Mouse (Mus musculus) hindbrain, embryonic 10.5 days (tissue): ENCODE measurements around the gene Hdac4. TPM values are rescaled to one million over a fixed set of nuclear protein-coding genes. Genes with fewer than 3 reads are reported as not detected.

Experiments used
- DNase-seq: peaks from one replicate; pipeline ENCODE4 v3.0.0-alpha.2; 2017; ENCODE audit warnings: low spot score
- H3K27ac ChIP-seq: fragments of 300-500 bp; sonication (generic); 2 replicates; pipeline ENCODE4 v1.5.1; 2016; ENCODE audit warnings: mild to moderate bottlenecking, moderate library complexity
- H3K27me3 ChIP-seq: fragments of 300-500 bp; sonication (generic); 2 replicates; pipeline ENCODE4 v1.6.1; 2016; ENCODE audit warnings: mild to moderate bottlenecking; ENCODE audit not compliant: poor library complexity, insufficient read depth, severe bottlenecking
- H3K36me3 ChIP-seq: fragments of 300-500 bp; sonication (generic); 2 replicates; pipeline ENCODE4 v1.6.1; 2016; ENCODE audit warnings: mild to moderate bottlenecking, moderate library complexity
- H3K4me1 ChIP-seq: fragments of 300-500 bp; sonication (generic); replicated peaks from 2 replicates; pipeline ENCODE4 v1.6.1; 2016; ENCODE audit warnings: mild to moderate bottlenecking
- H3K4me3 ChIP-seq: fragments of 300-500 bp; sonication (generic); 2 replicates; pipeline ENCODE4 v1.5.1; 2016; ENCODE audit warnings: mild to moderate bottlenecking, moderate library complexity
- H3K9me3 ChIP-seq: fragments of 300-500 bp; sonication (generic); 2 replicates; pipeline ENCODE4 v1.6.1; 2016; ENCODE audit warnings: mild to moderate bottlenecking, moderate library complexity
- WGBS: fragments of 180-500 bp; shearing (Covaris S2); methylation state at CpG from one replicate; pipeline ENCODE4 v1.1.7; 2016; 5-methylcytosine and 5-hydroxymethylcytosine counted together
- polyA plus RNA-seq: library from polyadenylated mRNA; unstranded; fragments of >200 nt; fragmentation: Nextera tagmentation; extraction: Ambion mirVana; gene quantifications from 2 replicates; pipeline ENCODE4 v1.2.1, GENCODE M21; 2016

Gene Hdac4
- polyA plus RNA-seq, 1 experiment from 2014 or later, result 20.8 TPM

DNA sequence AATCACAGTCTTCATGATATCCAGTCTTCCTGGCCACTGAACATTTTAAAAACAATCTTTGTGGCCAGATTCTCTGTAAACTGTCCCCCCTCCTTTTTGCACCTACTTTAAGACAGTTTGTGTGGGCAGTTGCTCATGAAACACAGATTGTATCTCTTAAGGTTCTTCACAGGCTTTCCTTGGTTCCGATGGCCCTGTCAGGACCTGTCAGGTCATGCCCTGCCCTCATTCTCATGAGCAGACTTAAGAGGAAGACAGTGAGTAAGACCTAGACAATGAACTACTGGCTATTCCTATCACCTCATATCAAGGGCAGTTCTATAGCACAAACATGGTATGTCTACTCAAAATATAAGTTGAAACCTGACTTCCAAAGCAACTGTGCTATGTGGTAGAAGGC lies 135.9 kb downstream of the Hdac4 start:
- Histone ChIP-seq H3K27ac (no peak overlapping the region), H3K9me3 (no peaks in the 10 kb centered on the region), H3K36me3 (no peaks in the 10 kb centered on the region), H3K4me1 (peaks cover 42% of the 10 kb centered on the region), H3K4me3 (no peak overlapping the region), H3K27me3 (no peaks in the 10 kb centered on the region)
- WGBS, result 83% methylated on average over 1 of the region's 1 CpGs
- DNase-seq, result no peak

DNA sequence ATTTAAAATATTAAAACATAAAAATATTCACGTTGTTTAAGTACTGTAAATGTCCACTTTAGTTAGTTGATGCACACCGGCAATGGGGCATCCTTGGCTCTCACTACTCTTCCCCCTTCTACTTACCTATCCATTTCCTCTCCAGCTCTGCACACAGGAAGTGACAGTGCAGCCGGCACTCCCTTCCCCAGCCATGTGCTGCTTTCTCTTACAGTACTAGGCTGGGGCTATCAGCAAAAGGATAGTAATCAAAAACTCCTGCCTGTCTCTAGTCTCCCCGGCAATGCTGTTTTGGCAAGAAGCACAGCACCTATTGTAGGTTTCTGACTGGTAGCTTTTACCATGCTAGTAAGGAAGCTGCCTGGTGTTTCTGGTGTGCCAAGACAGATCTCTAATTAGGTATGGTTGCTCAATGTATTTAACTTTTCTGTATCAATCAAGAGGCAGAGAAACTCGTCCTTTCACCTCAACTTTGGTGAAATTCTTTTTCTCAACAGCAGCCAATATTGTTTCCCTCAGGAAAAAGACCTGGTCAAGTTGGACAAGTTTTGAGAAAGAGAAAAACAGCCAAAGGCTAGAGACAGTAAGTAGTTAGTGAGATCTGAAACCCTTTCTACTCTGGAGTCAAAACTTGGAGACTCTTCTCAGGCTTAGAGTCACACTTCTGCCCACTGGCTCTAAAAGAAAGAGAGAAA lies 136.6 kb downstream of the Hdac4 start:
- no peak overlapping the region for H3K4me3 ChIP-seq
- no peaks in the 10 kb centered on the region for H3K36me3 ChIP-seq
- H3K27me3 ChIP-seq, result no peaks in the 10 kb centered on the region
- WGBS, result 85% methylated on average over 5 of the region's 5 CpGs
- peaks cover 42% of the 10 kb centered on the region for H3K4me1 ChIP-seq
- H3K9me3 ChIP-seq, result no peaks in the 10 kb centered on the region
- no peak overlapping the region for H3K27ac ChIP-seq
- DNase-seq, result no peak

DNA sequence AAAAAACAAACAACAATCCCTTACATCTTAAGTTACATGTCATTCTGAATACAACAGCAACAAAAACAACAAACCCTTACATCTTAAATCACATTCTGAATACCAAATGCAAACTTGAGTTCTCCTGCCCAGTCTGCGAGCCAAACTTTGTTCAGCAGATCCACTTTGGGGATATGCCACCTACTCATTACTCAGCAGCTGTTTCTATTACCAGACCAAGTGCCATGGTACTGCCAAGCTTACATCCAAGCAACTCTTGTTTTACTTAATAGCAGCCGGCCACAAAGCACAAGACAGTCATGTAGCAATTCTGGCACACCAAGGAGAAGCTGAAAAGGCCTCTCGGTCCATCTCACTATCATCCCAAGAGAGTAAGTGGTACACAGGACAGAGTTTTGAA lies 138.4 kb downstream of the Hdac4 start:
- Histone ChIP-seq H3K4me3 (no peak overlapping the region), H3K27me3 (no peaks in the 10 kb centered on the region), H3K36me3 (no peaks in the 10 kb centered on the region), H3K9me3 (no peaks in the 10 kb centered on the region), H3K27ac (no peak overlapping the region), H3K4me1 (peaks cover 31% of the 10 kb centered on the region)
- WGBS, result 92% methylated on average over 3 of the region's 3 CpGs
- no peak for DNase-seq

DNA sequence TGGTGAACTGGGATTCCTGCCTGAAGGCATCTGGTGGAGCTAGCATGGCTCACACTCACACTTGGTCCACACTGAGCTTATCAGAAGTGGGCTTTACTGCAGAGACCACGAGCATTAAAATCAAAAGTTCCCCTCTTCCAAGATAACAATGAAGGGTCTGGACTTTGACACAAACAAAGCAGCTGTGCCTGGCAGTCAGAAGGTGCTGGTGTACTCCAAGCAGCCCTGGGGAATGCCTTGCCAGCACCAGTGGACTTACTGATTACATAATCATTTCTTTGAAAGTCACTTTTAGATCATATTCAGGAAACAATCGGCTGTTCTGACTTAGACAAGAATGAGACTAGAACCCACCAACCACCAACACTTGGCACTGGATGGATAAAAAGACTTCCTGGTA lies 140.3 kb downstream of the Hdac4 start:
- DNase-seq, result no peak
- no peaks in the 10 kb centered on the region for H3K36me3 ChIP-seq
- H3K4me1 ChIP-seq, result peaks cover 29% of the 10 kb centered on the region
- H3K27ac ChIP-seq, result 0 out of 2 replicates have a peak overlapping the region, but pooled peaks have one; percentile 29
- 69% methylated on average over 2 of the region's 2 CpGs for WGBS
- H3K9me3 ChIP-seq, result no peaks in the 10 kb centered on the region
- H3K4me3 ChIP-seq, result no peak overlapping the region
- no peaks in the 10 kb centered on the region for H3K27me3 ChIP-seq

DNA sequence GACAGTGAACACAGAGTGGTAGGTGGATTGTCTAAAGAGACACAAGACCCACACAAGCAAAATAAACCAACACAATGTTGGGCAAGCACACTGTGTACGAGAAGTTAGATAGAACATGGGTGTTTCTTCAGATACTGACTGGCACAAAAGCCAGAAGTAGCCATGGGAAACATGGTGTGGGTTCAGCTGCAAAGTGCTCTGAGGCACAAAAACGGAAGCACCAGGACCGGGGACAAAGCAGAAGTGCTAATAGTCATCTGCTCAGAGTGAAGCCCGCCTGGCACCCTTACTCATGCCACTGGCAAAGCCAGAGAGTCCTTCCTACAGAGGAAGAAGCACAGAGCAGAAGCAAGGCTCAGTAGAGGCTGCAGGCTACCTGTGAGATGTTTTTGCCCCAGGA lies 143.3 kb downstream of the Hdac4 start:
- H3K27ac ChIP-seq, result no peak overlapping the region
- no peaks in the 10 kb centered on the region for H3K36me3 ChIP-seq
- no peak for DNase-seq
- no peaks in the 10 kb centered on the region for H3K27me3 ChIP-seq
- H3K9me3 ChIP-seq, result no peaks in the 10 kb centered on the region
- 85% methylated on average over 4 of the region's 4 CpGs for WGBS
- no peak overlapping the region for H3K4me3 ChIP-seq
- H3K4me1 ChIP-seq, result peaks cover 29% of the 10 kb centered on the region

DNA sequence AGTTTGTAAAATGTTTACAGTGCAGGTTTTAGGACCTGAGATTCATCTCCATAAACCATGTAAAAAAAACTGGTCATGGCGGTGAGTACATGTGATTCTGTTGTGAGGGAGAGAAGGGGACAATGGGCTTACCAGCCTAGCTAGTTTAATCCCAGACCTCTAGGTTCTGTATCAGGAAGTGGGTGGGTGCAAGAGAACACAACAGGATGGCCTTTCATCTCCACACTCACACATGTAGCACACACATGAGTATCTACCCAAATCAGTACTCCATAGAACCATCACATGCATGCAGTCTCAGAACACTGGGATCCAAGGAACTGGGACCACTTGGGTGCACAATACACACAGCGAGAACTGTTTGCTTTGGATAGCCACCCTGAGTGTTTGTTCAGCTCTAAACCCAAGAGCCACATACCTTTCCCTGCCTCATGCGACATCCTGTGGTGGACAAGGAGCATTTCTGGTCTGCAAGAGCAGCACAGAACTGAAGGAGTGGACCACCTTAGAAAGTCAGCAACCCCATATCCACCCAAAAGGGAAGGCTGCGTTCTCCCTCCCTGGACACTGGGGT lies 143.9 kb downstream of the Hdac4 start:
- no peaks in the 10 kb centered on the region for H3K9me3 ChIP-seq
- no peak for DNase-seq
- no peak overlapping the region for H3K27ac ChIP-seq
- no peak overlapping the region for H3K4me3 ChIP-seq
- peaks cover 29% of the 10 kb centered on the region for H3K4me1 ChIP-seq
- no peaks in the 10 kb centered on the region for H3K36me3 ChIP-seq
- 92% methylated on average over 4 of the region's 4 CpGs for WGBS
- H3K27me3 ChIP-seq, result no peaks in the 10 kb centered on the region

DNA sequence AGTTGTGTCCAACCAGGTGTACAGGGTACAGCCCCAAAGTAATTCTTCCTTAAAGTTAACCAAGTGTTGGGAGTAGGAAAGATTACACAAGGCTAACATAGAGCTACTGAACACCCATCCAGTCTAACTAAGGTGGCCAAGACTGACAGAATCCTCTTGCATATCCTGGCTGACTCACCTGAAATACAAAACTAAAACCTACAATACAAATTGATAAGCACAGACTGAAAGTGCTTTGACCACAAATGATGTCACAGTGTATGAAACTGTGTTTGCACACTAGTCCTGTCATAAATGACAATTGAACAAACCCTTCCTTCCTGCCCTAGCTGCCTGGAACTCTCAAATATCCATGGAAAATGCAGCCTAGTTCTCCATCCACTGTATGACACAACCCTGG lies 144.5 kb downstream of the Hdac4 start:
- H3K27me3 ChIP-seq, result no peaks in the 10 kb centered on the region
- H3K27ac ChIP-seq, result peak overlapping the region; percentile 50; the same call in 1 of the 2 replicates
- H3K4me1 ChIP-seq, result peaks cover 29% of the 10 kb centered on the region
- DNase-seq, result no peak
- no peaks in the 10 kb centered on the region for H3K36me3 ChIP-seq
- no peaks in the 10 kb centered on the region for H3K9me3 ChIP-seq
- no peak overlapping the region for H3K4me3 ChIP-seq

DNA sequence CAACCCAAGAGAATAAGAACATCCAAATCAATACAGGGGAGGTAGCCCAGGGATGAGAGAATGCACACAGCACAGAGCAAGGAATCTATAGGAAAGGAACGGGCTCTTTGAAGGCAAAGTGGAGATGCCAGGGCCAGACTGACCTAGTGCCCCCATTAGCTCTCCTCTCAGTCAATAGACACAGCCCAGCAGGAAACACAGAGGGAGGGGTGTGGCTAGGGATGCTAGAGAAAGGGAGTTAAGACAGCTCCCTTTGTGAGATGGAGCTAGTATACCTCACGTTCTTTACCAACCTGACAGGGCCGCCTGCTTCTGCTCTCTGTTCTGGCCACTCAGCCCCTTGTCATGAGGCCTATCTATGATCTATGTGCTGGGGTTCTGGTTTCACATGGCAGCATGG lies 144.9 kb downstream of the Hdac4 start:
- peak; percentile 21 for DNase-seq
- 15% methylated on average over 3 of the region's 3 CpGs for WGBS
- H3K4me3 ChIP-seq, result no peak overlapping the region
- no peaks in the 10 kb centered on the region for H3K36me3 ChIP-seq
- peak overlapping the region; percentile 50; the same call in 1 of the 2 replicates for H3K27ac ChIP-seq
- no peaks in the 10 kb centered on the region for H3K27me3 ChIP-seq
- no peaks in the 10 kb centered on the region for H3K9me3 ChIP-seq
- peaks cover 27% of the 10 kb centered on the region for H3K4me1 ChIP-seq

DNA sequence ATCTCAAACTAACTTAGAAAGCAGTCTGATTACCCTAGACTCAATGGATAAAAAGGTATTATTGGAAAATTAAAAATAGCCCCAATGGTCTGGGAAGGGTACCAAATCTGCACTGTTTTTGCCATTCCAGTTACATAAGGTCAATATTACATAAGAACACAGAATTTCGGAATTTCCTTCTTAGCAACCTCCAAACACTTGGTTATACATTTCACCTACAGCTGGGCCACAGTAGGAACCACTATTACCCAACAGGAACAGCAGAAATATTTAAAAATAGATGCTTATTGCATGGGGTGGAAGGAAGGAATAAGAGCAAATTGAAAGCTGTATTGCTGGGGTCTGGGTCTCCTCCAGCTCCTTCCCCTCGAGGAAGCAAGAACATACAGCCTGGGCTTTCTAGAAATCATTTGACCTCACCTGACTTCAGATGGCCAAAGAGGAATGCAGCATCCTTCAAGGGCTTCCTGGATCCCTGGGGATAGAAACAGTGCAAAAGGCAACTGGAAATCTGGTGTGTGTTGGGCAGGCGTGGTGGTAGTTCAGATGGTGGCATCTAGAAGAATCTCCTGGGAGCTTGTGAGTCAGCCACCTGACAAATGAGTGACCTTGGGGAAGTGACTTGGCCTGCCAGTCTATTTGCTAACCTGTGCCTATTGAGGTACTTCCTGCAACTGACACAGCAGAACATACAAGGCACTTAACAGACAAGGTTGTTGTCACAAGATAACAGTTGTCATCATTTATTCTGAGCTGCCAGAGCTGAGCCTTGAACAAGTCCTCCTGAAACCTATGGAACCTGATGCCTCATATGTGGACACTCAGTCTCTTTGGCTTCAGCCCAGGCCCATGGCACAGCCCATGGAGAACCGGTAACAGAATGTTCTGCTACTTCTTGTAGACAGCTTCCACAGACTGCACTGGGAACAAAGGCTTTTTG lies 146.8 kb downstream of the Hdac4 start:
- Histone ChIP-seq H3K4me3 (no peak overlapping the region), H3K27me3 (no peaks in the 10 kb centered on the region), H3K4me1 (peaks cover 26% of the 10 kb centered on the region), H3K27ac (no peak overlapping the region), H3K9me3 (no peaks in the 10 kb centered on the region), H3K36me3 (no peaks in the 10 kb centered on the region)
- no peak for DNase-seq
- WGBS, result 86% methylated on average over 4 of the region's 4 CpGs

DNA sequence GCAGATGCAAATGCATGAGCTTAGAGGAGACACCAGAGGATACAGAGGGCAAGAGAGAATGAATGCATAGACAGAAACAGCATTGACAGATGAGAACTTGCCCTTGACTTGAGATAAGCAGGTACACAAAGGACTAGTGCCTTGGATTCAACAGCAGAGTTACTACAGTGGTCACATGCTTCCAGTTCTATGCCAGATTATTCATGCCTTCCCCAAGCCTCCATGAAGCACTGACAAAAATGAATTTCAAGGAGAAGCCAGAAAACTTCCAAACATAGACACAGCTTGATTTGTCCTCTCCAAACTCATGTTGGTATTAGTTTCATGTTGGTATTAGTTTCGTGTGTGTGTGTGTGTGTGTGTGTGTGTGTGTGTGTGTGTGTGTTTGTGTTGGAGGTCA lies 149.8 kb downstream of the Hdac4 start:
- WGBS, result 89% methylated on average over 1 of the region's 1 CpGs
- H3K9me3 ChIP-seq, result no peaks in the 10 kb centered on the region
- H3K4me3 ChIP-seq, result no peak overlapping the region
- no peaks in the 10 kb centered on the region for H3K27me3 ChIP-seq
- DNase-seq, result no peak
- no peak overlapping the region for H3K27ac ChIP-seq
- no peaks in the 10 kb centered on the region for H3K36me3 ChIP-seq
- H3K4me1 ChIP-seq, result peaks cover 8% of the 10 kb centered on the region

DNA sequence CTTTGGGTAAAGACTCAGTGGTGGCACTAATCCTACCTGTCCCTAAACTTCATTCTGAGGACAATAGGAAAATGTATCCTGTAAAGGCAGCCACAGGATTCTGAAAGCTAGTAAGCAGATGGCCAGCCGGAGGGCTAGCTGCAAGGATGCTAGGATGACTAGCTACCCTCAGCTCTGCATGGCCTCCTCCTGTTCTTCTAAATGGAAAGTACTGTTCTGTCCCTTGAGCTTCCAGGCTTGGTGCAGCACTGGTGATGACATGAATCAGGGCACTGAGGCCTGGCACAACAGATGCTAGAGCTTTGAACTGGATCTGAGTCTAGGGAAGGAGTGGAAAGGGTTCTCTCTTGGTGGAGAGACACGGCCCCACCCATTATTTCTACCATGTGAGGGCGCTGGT lies 150.6 kb downstream of the Hdac4 start:
- WGBS, result 92% methylated on average over 3 of the region's 3 CpGs
- H3K4me1 ChIP-seq, result 0 out of 2 replicates have a peak, but pooled peaks cover 4% of the 10 kb centered on the region
- H3K9me3 ChIP-seq, result no peaks in the 10 kb centered on the region
- no peaks in the 10 kb centered on the region for H3K27me3 ChIP-seq
- no peaks in the 10 kb centered on the region for H3K36me3 ChIP-seq
- no peak overlapping the region for H3K4me3 ChIP-seq
- H3K27ac ChIP-seq, result no peak overlapping the region; the same call in 1 of the 2 replicates
- no peak for DNase-seq

DNA sequence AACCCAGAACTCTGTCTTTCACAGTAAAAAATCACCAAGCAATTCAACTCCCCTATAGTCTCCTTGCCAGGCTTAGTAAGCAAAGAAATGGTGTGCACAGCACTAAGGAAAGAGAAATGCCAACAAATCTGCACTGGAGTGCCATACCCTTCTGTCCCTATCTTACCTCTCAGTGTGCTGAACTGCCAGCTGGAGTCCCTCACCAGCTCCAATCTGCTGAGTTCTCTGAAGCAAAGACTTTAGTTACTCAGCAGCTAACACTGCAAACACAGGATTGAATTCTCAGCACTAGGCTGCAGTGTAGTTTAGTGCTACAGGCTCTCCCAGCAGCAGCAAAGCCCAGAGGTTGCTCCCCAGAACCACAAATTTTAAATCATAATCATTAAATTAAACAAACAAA lies 151.5 kb downstream of the Hdac4 start:
- no peaks in the 10 kb centered on the region for H3K36me3 ChIP-seq
- H3K27me3 ChIP-seq, result no peaks in the 10 kb centered on the region
- H3K4me3 ChIP-seq, result no peak overlapping the region
- no peak for DNase-seq
- no peaks in the 10 kb centered on the region for H3K9me3 ChIP-seq
- H3K27ac ChIP-seq, result no peak overlapping the region
- H3K4me1 ChIP-seq, result 0 out of 2 replicates have a peak, but pooled peaks cover 4% of the 10 kb centered on the region

DNA sequence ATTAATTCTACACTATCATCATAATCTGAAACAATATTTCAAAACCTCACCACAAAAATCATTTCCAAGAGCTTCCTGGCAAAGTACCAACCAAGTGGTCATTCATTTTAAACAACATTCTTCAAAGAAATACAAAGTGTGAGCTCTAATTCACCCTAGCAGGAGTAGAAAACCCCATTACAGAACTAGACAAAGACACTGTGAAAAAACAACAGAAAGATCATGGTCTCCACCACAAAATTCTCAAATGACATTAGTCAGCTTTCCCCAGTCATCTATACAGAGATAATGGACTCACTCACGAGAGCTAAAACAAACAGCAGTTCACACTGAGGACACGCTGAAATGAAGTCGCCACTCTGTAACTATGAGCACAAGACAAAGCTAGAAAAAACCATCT lies 153.4 kb downstream of the Hdac4 start:
- DNase-seq, result no peak
- 65% methylated on average over 3 of the region's 3 CpGs for WGBS
- no peaks in the 10 kb centered on the region for H3K27me3 ChIP-seq

More for the DNA sequence above, 153.4 kb downstream of the Hdac4 start:
- 0 out of 2 replicates have a peak, but pooled peaks cover 4% of the 10 kb centered on the region for H3K4me1 ChIP-seq
- H3K4me3 ChIP-seq, result no peak overlapping the region
- H3K9me3 ChIP-seq, result no peaks in the 10 kb centered on the region
- no peaks in the 10 kb centered on the region for H3K36me3 ChIP-seq
- H3K27ac ChIP-seq, result no peak overlapping the region
